Mouse (Mus musculus): ENCODE measurements around the gene Btbd9. TPM values are rescaled to one million over a fixed set of nuclear protein-coding genes. Genes with fewer than 3 reads are reported as not detected.

The Btbd9 gene
- polyA plus RNA-seq, 1 experiment from 2014 or later: 56.0 TPM

DNA sequence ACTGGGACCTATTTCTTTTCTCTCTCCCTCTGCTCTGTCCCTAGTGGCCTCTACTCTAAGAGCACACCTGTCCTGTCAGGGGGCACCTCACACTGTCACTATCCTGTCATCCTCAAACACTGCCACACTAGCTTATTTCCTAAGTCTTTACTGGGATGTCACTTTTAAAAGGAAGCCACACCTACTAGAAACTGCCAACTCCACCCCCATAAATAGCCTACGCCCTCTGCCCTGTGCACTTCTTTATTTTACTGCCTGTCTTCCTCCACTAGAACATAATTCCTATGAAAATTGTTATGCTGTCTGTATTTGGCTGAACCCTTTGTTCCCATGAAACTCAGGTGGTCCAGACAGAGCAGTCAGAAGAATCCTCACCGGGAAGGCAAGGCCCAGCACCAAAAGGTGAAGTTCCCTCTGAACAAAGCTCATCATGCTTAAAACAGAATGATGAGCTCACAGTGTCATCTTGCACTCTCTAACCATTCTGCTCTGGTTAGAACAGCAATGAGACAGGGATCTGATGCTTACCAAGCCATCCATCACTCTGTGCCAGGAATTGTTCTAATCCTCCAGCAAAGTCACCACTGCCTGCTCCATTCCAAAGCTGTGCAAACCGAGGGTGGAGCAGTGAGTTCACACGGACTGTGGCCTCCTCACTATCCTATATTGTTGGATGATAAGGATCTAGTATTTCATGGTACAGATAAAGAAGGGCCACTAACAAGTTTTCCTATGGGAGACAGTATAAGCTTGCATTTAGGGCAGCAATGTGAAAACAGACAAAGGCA lies 91.0 kb downstream of the Btbd9 start:
- H3K4me2 ChIP-seq: no peak overlapping the region
- 72% methylated on average over 4 of the region's 4 CpGs for WGBS
- no peak overlapping the region for H3K4me3 ChIP-seq (replicated peaks)
- H3K27ac ChIP-seq: no peak overlapping the region
- H3K9me3 ChIP-seq: no peaks in the 10 kb centered on the region
- H3K9ac ChIP-seq: no peak overlapping the region
- no peaks in the 10 kb centered on the region for H3K36me3 ChIP-seq
- no peak for ATAC-seq (ENCODE audit: insufficient read depth, low FRiP score, low read depth)
- H3K27me3 ChIP-seq (replicated peaks): no peaks in the 10 kb centered on the region
- H3K4me1 ChIP-seq: no peaks in the 10 kb centered on the region

- H3K27me3 ChIP-seq (replicated peaks): no peaks in the 10 kb centered on the region
- H3K4me1 ChIP-seq: no peaks in the 10 kb centered on the region
- H3K9ac ChIP-seq: no peak overlapping the region
- no peak overlapping the region for H3K4me2 ChIP-seq
- no peak for ATAC-seq (ENCODE audit: insufficient read depth, low FRiP score, low read depth)
- H3K27ac ChIP-seq: no peak overlapping the region
- WGBS: 87% methylated on average over 1 of the region's 1 CpGs
- no peak overlapping the region for H3K4me3 ChIP-seq (replicated peaks)
- H3K9me3 ChIP-seq: no peaks in the 10 kb centered on the region
- H3K36me3 ChIP-seq: no peaks in the 10 kb centered on the region
Observed at GRCm38 (mm10) chr17:30484446-30485066, 91.7 kb downstream of the Btbd9 start.

GRCm38 (mm10) chr17:30481766-30482165 lies 94.5 kb downstream of the Btbd9 start:
- Histone ChIP-seq H3K27ac (no peak overlapping the region), H3K36me3 (no peaks in the 10 kb centered on the region), H3K9ac (no peak overlapping the region), H3K4me1 (no peaks in the 10 kb centered on the region), H3K9me3 (no peaks in the 10 kb centered on the region), H3K4me2 (no peak overlapping the region), H3K27me3 (replicated peaks) (no peaks in the 10 kb centered on the region), H3K4me3 (replicated peaks) (no peak overlapping the region)
- ATAC-seq (ENCODE audit: insufficient read depth, low FRiP score, low read depth): no peak
- WGBS: 86% methylated on average over 6 of the region's 6 CpGs

DNA sequence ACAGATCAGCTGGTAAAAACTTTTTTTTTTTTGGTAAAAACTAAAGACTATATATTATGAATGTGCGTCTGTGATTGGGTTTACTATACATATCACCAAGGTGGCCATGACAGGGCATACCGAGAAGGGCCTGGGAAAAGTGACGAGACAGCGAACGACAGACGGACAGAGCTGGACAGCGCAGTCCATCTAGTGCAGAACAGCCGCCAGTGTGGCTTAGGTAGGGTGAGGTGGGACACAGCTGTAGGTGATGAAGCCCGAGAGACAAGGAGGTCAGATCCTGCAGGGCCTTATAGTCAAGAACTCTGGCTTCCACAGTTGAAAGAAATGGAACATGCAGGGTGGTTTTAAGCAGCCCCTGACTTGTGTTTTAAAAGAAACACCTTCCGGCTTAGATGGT lies 94.9 kb downstream of the Btbd9 start:
- no peaks in the 10 kb centered on the region for H3K36me3 ChIP-seq
- H3K27me3 ChIP-seq (replicated peaks): no peaks in the 10 kb centered on the region
- no peaks in the 10 kb centered on the region for H3K4me1 ChIP-seq
- ATAC-seq (ENCODE audit: insufficient read depth, low FRiP score, low read depth): no peak
- H3K9me3 ChIP-seq: no peaks in the 10 kb centered on the region
- no peak overlapping the region for H3K4me2 ChIP-seq
- no peak overlapping the region for H3K9ac ChIP-seq
- H3K4me3 ChIP-seq (replicated peaks): no peak overlapping the region
- H3K27ac ChIP-seq: no peak overlapping the region
- 90% methylated on average over 10 of the region's 10 CpGs for WGBS

DNA sequence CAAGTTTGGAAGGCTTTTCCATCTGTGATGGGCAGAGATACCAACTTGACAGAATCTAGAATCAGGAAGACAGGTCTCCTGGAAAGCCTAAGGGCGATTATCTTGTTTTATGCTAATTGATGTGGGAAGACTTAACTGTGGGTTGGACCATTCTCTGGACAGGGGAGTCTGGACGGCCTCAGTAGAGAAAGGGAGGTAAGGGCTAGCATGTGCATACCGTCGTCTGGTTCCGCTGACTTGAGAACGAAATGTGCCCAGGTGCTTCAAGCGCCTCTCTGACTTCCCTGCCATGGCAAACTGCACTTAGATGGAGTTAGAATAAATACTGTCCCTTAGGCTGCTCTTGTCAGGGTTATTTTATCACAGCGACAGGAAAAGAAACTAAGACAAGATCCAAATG lies 95.9 kb downstream of the Btbd9 start:
- Histone ChIP-seq H3K4me2 (no peak overlapping the region), H3K4me3 (replicated peaks) (no peak overlapping the region), H3K27ac (no peak overlapping the region), H3K27me3 (replicated peaks) (no peaks in the 10 kb centered on the region), H3K36me3 (no peaks in the 10 kb centered on the region), H3K9me3 (no peaks in the 10 kb centered on the region), H3K4me1 (no peaks in the 10 kb centered on the region), H3K9ac (no peak overlapping the region)
- 78% methylated on average over 8 of the region's 8 CpGs for WGBS
- ATAC-seq (ENCODE audit: insufficient read depth, low FRiP score, low read depth): no peak

DNA sequence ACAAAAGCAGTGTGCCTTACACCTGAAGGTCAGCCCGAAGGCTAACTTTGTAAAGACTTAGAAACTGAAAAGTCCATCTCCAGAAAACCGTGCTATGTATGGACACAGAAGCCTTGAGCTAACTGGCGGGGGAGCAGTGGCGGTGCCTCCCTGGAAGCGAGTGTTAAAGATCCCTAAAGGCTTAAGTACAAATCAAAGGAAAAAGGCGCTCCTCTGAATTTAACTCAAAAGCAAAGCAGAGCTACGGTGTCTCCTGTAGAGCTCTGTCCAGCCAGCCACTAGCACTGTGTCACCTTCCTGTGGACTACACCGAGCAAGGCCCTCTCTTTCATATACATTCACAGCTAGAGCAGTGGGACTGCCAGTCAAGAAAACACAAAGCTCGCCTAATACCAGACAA lies 98.1 kb downstream of the Btbd9 start:
- Histone ChIP-seq H3K27ac (no peak overlapping the region), H3K9me3 (no peaks in the 10 kb centered on the region), H3K4me3 (replicated peaks) (no peak overlapping the region), H3K9ac (no peak overlapping the region), H3K4me2 (no peak overlapping the region), H3K36me3 (no peaks in the 10 kb centered on the region), H3K4me1 (no peaks in the 10 kb centered on the region), H3K27me3 (replicated peaks) (no peaks in the 10 kb centered on the region)
- ATAC-seq (ENCODE audit: insufficient read depth, low FRiP score, low read depth): no peak
- 76% methylated on average over 9 of the region's 9 CpGs for WGBS

- no peak for ATAC-seq (ENCODE audit: insufficient read depth, low FRiP score, low read depth)
- 38% methylated on average over 2 of the region's 2 CpGs for WGBS
Observed at GRCm38 (mm10) chr17:30474561-30474960, 101.7 kb downstream of the Btbd9 start.

GRCm38 (mm10) chr17:30472776-30473175 lies 103.5 kb downstream of the Btbd9 start:
- Histone ChIP-seq H3K27ac (no peak overlapping the region), H3K4me1 (peaks cover 9% of the 10 kb centered on the region), H3K27me3 (replicated peaks) (no peaks in the 10 kb centered on the region), H3K9me3 (no peaks in the 10 kb centered on the region), H3K36me3 (no peaks in the 10 kb centered on the region), H3K9ac (no peak overlapping the region), H3K4me2 (no peak overlapping the region), H3K4me3 (replicated peaks) (no peak overlapping the region)
- 92% methylated on average over 10 of the region's 10 CpGs for WGBS
- ATAC-seq (ENCODE audit: insufficient read depth, low FRiP score, low read depth): no peak

More at GRCm38 (mm10) chr17:30474561-30474960, 101.7 kb downstream of the Btbd9 start:
- Histone ChIP-seq H3K36me3 (no peaks in the 10 kb centered on the region), H3K4me3 (replicated peaks) (no peak overlapping the region), H3K4me2 (no peak overlapping the region), H3K27ac (no peak overlapping the region), H3K4me1 (peaks cover 9% of the 10 kb centered on the region), H3K9me3 (no peaks in the 10 kb centered on the region), H3K9ac (no peak overlapping the region), H3K27me3 (replicated peaks) (no peaks in the 10 kb centered on the region)

DNA sequence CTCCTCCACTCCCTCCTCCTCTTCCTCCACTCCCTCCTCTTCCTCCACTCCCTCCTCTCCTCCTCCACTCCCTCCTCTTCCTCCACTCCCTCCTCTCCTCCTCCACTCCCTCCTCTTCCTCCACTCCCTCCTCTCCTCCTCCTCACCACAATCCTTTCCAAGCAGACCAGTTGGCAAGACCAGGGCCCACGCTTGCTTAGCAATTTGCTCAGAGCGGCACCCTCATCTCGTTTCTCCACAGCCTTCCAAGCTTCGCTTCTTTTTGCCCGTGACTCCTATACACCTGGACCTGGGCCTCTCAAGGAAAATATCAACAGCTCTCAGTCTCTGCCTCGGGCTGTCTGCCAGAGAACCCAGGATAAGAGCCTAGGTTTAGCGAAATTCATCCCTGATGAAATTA lies 104.8 kb downstream of the Btbd9 start:
- H3K9ac ChIP-seq: no peak overlapping the region
- H3K27ac ChIP-seq: no peak overlapping the region
- H3K9me3 ChIP-seq: no peaks in the 10 kb centered on the region
- H3K36me3 ChIP-seq: no peaks in the 10 kb centered on the region
- no peaks in the 10 kb centered on the region for H3K27me3 ChIP-seq (replicated peaks)
- 47% methylated on average over 7 of the region's 7 CpGs for WGBS
- no peak overlapping the region for H3K4me3 ChIP-seq (replicated peaks)
- ATAC-seq (ENCODE audit: insufficient read depth, low FRiP score, low read depth): no peak
- H3K4me1 ChIP-seq: peaks cover 12% of the 10 kb centered on the region
- H3K4me2 ChIP-seq: no peak overlapping the region

GRCm38 (mm10) chr17:30470790-30471189 lies 105.5 kb downstream of the Btbd9 start:
- Histone ChIP-seq H3K36me3 (no peaks in the 10 kb centered on the region), H3K27ac (no peak overlapping the region; the same call in 1 of the 2 replicates), H3K9me3 (no peaks in the 10 kb centered on the region), H3K4me3 (replicated peaks) (no peak overlapping the region), H3K4me2 (no peak overlapping the region), H3K27me3 (replicated peaks) (no peaks in the 10 kb centered on the region), H3K4me1 (peaks cover 12% of the 10 kb centered on the region), H3K9ac (no peak overlapping the region)
- WGBS: 24% methylated on average over 8 of the region's 8 CpGs
- no peak for ATAC-seq (ENCODE audit: insufficient read depth, low FRiP score, low read depth)

- no peak overlapping the region for H3K27ac ChIP-seq
- no peak overlapping the region for H3K4me2 ChIP-seq
- H3K4me1 ChIP-seq: peaks cover 12% of the 10 kb centered on the region
- H3K9ac ChIP-seq: no peak overlapping the region
- 48% methylated on average over 8 of the region's 8 CpGs for WGBS
- ATAC-seq (ENCODE audit: insufficient read depth, low FRiP score, low read depth): no peak
- no peaks in the 10 kb centered on the region for H3K36me3 ChIP-seq
- no peaks in the 10 kb centered on the region for H3K27me3 ChIP-seq (replicated peaks)
- H3K9me3 ChIP-seq: no peaks in the 10 kb centered on the region
- H3K4me3 ChIP-seq (replicated peaks): no peak overlapping the region
Observed at GRCm38 (mm10) chr17:30470286-30470685, 106.0 kb downstream of the Btbd9 start.

DNA sequence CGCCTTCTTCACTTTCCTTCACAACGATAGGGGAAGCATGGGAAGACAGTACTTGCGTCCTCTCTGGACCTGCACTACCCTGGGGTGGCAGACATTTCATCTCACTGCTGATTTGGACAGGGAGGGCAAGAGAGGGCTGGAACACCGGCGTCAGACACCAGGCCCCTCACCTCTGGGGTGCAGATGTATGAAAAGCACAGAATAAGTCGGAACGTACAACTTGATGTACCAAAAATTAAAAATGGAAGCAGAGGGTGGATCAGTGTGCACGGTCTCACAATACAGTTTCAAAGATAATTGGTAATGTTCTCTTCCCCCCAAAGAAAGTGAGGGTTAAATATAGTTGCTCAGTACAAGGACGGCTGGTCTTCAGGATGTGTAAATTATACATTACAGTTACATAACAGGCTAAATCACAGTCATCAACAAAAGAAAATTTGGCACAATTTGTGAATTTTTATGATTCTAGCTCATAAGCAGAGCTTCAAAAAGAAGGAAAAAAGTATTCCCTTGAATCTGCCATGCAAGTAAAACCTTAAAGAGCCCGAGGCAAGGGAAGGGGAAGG lies 106.7 kb downstream of the Btbd9 start:
- Histone ChIP-seq H3K36me3 (no peaks in the 10 kb centered on the region), H3K27me3 (replicated peaks) (no peaks in the 10 kb centered on the region), H3K9ac (no peak overlapping the region), H3K4me1 (peaks cover 18% of the 10 kb centered on the region), H3K4me3 (replicated peaks) (no peak overlapping the region), H3K4me2 (no peak overlapping the region), H3K27ac (no peak overlapping the region), H3K9me3 (no peaks in the 10 kb centered on the region)
- ATAC-seq (ENCODE audit: insufficient read depth, low FRiP score, low read depth): no peak
- 70% methylated on average over 10 of the region's 10 CpGs for WGBS
